Mouse (Mus musculus) lung, postnatal 0 days (tissue): ENCODE data around the gene Slc30a5.

Experiments used
- CTCF ChIP-seq: IDR thresholded peaks from 2 replicates; pipeline ENCODE4 v1.5.1; 2016; ENCODE audit warnings: antibody characterized with exemption, mild to moderate bottlenecking
- EP300 ChIP-seq: IDR thresholded peaks from 2 replicates; pipeline ENCODE4 v1.6.1; 2016; ENCODE audit warnings: antibody characterized with exemption, mild to moderate bottlenecking, control low read depth

DNA sequence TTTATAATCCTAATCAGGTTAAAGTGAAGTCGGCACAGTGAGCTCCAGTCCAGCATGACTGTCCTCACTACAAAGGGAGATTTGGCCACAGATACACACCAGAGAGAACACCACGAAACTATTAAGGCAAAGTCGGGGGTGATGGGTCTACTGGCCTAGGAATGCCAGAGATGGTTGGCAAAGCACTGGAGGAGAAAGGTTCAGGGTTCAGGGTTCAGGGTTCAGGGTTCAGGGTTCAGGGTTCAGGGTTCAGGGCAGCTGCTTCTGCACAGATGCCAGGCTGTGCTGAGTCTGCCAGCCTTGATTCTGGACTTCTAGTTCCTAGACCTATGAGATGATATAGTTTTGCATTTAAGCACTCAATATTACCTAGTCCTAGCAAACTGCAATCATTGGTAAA, 46.6 kb upstream of the Slc30a5 start:
- TF ChIP-seq CTCF (no peak), EP300 (no peak)
